Mouse (Mus musculus): ENCODE results near the gene Prss44.

GRCm38 (mm10) chr9:110778559-110778958 is 35.2 kb upstream of the Prss44 start:
- no peak for TF ChIP-seq CHD1 (IDR thresholded peaks at IDR 0.05; ENCODE audit: low read depth, low read length)
- no peak for TF ChIP-seq ZMIZ1 (IDR thresholded peaks at IDR 0.05; ENCODE audit: low read depth, low read length)
- no peak; the same call in 1 of the 2 replicates for TF ChIP-seq ZC3H11A (IDR thresholded peaks at IDR 0.05; ENCODE audit: low read depth, low read length)
- no peak for TF ChIP-seq MAX (IDR thresholded peaks at IDR 0.05; ENCODE audit: low read length)
- no peak for TF ChIP-seq POLR2A (IDR thresholded peaks at IDR 0.05; ENCODE audit: low read depth, low read length)
- no peak for TF ChIP-seq NELFE (IDR thresholded peaks at IDR 0.05; ENCODE audit: low read depth, low read length)
- no peak for TF ChIP-seq SIN3A (IDR thresholded peaks at IDR 0.05; ENCODE audit: low read length)
- no peak for TF ChIP-seq KAT2A (IDR thresholded peaks at IDR 0.05; ENCODE audit: insufficient replicate concordance, low read length)
